Mouse (Mus musculus) bone marrow, adult 2 months (tissue): ENCODE measurements at regions not wholly inside any gene's neighbourhood (a gene's known extent, or its start where the extent isn't known, plus 50 kb on each side); places are given as distances from the start of the nearest gene placed in this dataset.
A peak's percentile ranks its signal among the peaks of the same experiment; 100 is the strongest.
"Not testable (repeated sequence)": the region's sequence is repeated elsewhere in the genome, so short reads cannot be mapped to it uniquely, and the experiment has no call there.

Experiments
- H3K27ac ChIP-seq: fragments of 200-500 bp; 2 replicates; pipeline ENCODE4 v1.5.1; 2012; ENCODE audit warnings: low read depth, mild to moderate bottlenecking, control low read depth, inconsistent platforms, low read length; ENCODE audit not compliant: control insufficient read depth, poor library complexity, insufficient read depth
- H3K4me1 ChIP-seq: fragments of 200-500 bp; 2 replicates; pipeline ENCODE4 v1.6.1; 2011; ENCODE audit warnings: low read length; ENCODE audit not compliant: control insufficient read depth, insufficient read depth
- H3K4me3 ChIP-seq: fragments of 200-500 bp; replicated peaks from 2 replicates; pipeline ENCODE3; 2011; ENCODE audit warnings: mild to moderate bottlenecking, low read depth, low read length, control low read depth; ENCODE audit not compliant: control insufficient read depth
- CTCF ChIP-seq: fragments of 200-500 bp; IDR thresholded peaks from 2 replicates; pipeline ENCODE4 v1.5.1; 2011; ENCODE audit warnings: low read length, control low read depth; ENCODE audit not compliant: control insufficient read depth, insufficient read depth
- POLR2A ChIP-seq: fragments of 200-500 bp; IDR thresholded peaks from 2 replicates; pipeline ENCODE4 v1.6.1; 2011; ENCODE audit warnings: low read depth, mild to moderate bottlenecking, control low read depth, low read length, borderline replicate concordance; ENCODE audit not compliant: control insufficient read depth
- WGBS: fragments of 180-500 bp; shearing (Covaris S2); methylation state at CpG from one replicate; pipeline ENCODE4 v1.1.7; 2018; 5-methylcytosine and 5-hydroxymethylcytosine counted together

DNA sequence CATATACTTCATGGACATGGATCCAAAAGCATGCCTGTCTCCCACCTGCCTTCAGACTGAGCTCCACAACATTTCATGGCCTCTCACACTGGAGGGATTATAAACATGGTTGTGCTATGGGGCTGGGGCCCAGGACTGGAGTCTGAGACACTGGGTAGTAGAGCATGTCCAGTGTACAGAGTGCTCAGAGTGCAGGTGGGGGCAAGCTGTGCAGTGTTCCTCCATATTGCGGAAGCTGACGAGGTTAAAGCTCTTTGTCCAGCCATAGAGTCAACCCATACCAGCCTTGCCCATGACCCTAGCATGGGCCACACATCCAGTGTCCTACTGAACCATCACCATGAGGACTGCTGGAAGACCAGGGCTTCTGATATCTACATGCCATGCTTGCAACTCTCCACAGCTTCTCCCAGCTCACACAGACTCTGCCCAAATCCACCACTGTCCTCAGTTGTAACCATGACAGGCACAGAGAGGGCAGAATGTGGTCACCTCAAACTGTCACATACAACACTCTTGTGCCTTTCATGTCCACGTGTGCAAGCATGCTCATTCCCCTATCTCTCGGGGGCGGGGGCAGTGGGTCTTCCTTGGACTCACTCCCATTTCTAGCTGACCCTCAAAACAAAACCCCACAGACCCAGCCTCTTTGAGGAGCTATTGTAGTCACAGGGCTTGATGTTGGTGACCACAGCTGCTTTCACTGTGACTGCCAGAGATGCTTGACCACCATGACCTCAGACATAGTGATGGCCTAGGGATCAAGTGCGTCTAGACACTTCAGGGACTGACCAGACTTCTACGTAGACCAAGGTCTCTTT is 55.9 kb downstream of the Tmem121 start:
- 80% methylated on average over 7 of the region's 7 CpGs for WGBS
- no peak overlapping the region for H3K4me3 ChIP-seq
- TF ChIP-seq CTCF (no peak), POLR2A (no peak)
- H3K4me1 ChIP-seq: peaks cover 6% of the 10 kb centered on the region; the same call in 1 of the 2 replicates
- H3K27ac ChIP-seq: peak overlapping the region; percentile 34

DNA sequence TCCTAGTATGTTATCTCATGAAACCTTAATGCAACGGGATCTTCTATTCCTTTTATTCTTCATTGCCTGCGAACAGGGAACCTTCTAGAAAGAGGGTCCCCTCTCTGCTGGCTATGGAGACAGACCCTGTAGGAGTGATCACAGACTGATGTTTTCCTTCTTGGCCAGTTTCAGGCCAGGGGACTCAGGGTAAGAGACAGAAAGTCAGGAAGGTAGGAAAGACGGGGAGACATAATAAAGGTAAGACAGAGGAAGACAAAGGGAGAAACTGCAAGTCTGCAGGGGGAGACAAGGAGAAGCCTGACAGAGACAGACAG is 56.4 kb downstream of the Tmem121 start:
- H3K27ac ChIP-seq: peak overlapping the region; percentile 45; the same call in 1 of the 2 replicates
- peaks cover 6% of the 10 kb centered on the region; the same call in 1 of the 2 replicates for H3K4me1 ChIP-seq
- 73% methylated on average over 3 of the region's 3 CpGs for WGBS
- no peak overlapping the region for H3K4me3 ChIP-seq
- TF ChIP-seq POLR2A (no peak), CTCF (no peak)

DNA sequence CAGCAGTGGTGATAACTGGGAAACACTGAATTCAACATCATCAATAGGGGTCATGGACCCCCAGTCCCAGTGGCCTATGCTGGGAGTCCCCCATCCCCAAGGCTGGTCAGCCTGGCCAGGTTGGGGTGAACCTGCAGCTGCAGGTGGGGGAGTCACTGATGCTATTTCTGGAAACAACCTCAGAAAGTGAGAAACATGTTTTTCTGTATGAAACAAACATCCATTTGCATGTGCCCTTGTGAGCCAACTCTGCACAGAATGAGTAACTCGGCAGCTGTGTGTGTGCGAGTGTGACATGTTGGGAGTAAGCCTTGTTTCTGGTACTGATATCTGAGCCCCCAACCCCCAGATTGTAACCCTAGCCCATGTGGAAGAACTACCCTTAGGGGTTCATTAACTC is 59.0 kb downstream of the Tmem121 start:
- H3K27ac ChIP-seq: peak overlapping the region; percentile 88
- H3K4me1 ChIP-seq: peaks cover 6% of the 10 kb centered on the region; the same call in 1 of the 2 replicates
- WGBS: 67% methylated on average over 2 of the region's 2 CpGs
- TF ChIP-seq POLR2A (no peak), CTCF (no peak)
- H3K4me3 ChIP-seq: no peak overlapping the region

DNA sequence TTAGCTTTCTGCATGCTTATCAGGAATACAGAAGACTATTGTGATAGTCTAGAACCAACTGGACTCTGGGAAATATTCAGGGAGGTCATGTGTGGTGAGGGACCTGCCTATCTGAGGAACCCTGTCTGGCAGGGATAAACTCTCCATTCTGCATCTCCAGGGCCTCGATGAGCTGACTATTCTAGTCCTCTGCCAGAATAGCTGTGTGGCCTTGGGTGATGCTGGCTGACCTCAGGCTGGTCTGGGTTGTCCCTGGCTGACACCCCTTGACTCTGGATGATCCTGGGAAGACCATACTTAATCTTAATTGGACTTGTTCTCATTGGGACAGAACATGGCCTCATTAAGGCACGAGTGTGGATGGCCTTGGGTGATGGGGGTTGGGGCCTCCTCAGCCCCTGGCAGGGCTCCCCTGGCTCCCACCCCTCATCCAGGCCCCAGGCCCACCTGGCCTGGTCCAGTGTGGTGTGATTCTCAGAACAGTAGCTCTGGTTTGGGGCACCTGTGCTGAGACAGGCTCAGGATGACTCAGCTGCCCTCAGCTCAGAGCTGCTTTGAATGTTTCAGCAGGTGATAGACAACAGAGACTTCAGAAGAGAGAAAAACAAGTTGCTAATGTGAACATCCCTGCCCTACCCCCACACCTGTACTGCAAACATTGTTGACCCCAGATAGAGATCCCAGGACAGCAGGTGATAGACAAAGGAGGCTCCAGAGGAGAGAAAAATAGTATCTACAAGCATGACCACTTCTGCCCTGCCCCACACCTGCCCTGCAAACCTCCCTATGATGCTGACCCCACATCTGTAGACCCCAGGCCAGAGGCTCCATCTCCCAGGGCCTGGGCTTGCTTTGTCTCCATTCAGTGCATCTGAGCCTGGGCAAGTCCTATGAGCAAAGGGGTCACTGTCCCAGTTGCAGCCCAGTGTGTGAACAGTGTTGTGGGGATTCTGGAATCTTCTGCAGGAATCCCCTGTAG is 68.0 kb downstream of the Tmem121 start:
- H3K27ac ChIP-seq, H3K4me1 ChIP-seq, H3K4me3 ChIP-seq: not testable (repeated sequence)
- WGBS: 59% methylated on average over 2 of the region's 2 CpGs

DNA sequence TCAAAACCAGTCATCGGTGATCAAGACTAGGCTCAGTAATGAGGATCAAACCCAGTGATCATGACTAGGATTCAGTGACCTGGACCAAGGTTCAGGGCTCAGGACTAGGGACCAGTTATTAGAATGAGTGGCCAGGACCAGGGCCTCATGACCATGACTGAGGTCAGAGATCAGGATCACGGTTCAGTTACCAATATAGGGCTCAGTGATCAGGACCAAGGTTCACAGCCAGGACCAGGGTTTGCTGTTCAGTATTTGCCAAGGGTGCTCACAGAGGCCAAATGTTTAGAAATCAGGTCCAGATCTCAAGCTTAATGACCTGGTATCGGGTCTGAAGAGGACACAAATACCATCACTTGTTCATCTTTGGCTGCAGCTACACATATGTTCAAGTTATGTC is 69.6 kb downstream of the Tmem121 start:
- no peak overlapping the region for H3K27ac ChIP-seq
- WGBS: 79% methylated on average over 3 of the region's 3 CpGs
- TF ChIP-seq POLR2A (no peak), CTCF (no peak)
- no peaks in the 10 kb centered on the region for H3K4me1 ChIP-seq
- no peak overlapping the region for H3K4me3 ChIP-seq

DNA sequence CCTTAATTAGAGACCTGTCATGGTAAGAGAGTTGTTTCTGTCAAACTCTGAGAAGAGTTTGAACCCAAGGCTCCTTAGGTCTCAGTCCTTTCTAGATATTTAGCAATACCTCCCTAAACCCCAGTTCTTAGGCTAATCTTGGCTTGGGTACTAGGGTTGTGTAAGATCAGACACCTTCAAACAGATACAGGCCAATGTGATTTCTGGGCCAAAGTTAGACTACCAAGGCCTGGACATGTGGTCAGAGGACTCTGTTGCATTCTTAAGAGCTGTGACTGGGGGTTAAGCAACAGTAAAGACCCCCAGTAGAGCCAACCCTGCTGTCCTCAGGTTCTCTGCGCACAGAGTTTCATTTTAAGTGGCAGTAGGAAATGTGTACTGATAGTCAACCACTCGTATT is 70.9 kb downstream of the Tmem121 start:
- Histone ChIP-seq H3K4me1 (no peaks in the 10 kb centered on the region), H3K27ac (no peak overlapping the region), H3K4me3 (no peak overlapping the region)
- TF ChIP-seq CTCF: no peak
- WGBS: 74% methylated on average over 2 of the region's 2 CpGs

DNA sequence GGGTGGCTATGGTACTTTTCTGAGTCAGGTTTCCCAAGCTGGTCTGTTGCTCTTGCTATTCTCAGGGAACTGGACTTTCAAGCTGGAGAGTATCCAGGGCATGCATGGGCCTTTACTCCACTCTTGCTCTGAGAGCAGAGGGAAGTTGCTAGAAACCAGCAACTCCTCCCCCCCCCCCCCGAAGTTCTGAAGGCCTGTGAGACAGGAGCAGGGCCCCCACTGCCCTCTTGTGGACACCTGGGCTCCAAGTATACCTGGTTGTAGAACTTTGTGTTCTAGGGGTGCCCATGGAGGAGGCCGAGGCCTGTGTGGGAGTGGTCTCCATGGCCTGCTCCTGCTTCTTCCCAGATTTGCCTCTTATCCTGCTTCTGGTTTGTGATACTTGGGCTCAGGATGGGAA is 71.5 kb downstream of the Tmem121 start:
- WGBS: 49% methylated on average over 2 of the region's 2 CpGs
- Histone ChIP-seq H3K4me3 (no peak overlapping the region), H3K27ac (no peak overlapping the region), H3K4me1 (no peaks in the 10 kb centered on the region)
- TF ChIP-seq CTCF (peak; percentile 28; the same call in 1 of the 2 replicates), POLR2A (no peak)

DNA sequence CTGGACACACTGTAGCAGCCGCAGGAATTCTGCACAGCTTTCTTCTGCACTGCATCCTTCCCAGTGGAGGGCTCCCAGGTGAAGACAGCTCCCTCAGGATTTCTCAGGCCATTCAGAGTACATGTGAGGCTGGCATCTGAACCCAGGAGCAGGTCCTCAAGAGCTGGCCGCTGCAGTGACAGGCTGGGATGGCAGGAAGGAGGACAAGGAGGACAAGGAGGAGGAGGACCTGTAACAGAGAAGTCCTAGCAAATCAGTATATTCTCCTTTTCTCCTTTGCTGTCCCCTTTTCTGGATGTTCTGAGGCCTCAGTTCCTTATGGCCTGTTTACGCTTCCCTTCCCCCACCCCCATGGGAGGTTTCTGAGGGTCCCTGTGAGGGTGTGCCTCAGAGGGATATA is 73.7 kb downstream of the Tmem121 start:
- H3K4me1 ChIP-seq: no peaks in the 10 kb centered on the region
- TF ChIP-seq POLR2A: no peak
- TF ChIP-seq CTCF: no peak
- H3K27ac ChIP-seq: no peak overlapping the region
- 74% methylated on average over 3 of the region's 3 CpGs for WGBS
- no peak overlapping the region for H3K4me3 ChIP-seq

DNA sequence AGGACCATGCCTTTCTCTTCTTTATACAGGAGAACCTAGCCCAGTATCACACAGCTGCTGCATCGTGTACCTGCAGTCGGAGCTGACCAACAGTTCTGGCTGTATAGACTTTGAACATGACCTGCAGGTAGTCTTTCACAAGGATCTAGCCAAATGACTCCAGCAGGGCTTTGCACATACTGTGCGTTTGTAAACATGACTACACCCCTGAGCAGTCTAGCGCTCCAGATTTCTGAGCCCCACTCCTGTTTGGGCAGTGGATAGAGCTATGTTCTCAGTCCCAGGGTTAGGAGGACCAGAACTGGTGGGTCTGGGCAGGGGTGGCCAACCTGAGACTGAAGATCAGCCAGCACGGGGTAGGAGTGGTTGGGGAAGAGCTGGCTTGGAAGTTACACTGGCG is 74.6 kb downstream of the Tmem121 start:
- TF ChIP-seq POLR2A: no peak
- no peak for TF ChIP-seq CTCF
- H3K4me3 ChIP-seq: no peak overlapping the region
- WGBS: 85% methylated on average over 6 of the region's 6 CpGs

More for the DNA sequence above, 74.6 kb downstream of the Tmem121 start:
- H3K27ac ChIP-seq: no peak overlapping the region
- no peaks in the 10 kb centered on the region for H3K4me1 ChIP-seq
